Mouse (Mus musculus) thymus, adult 2 months (tissue): Measurements from ENCODE around the gene Sema4d. TPM values are rescaled to one million over a fixed set of nuclear protein-coding genes. Genes with fewer than 3 reads are reported as not detected.
"Not testable (repeated sequence)": the region's sequence is repeated elsewhere in the genome, so short reads cannot be mapped to it uniquely, and the experiment has no call there.

ENCODE experiments used
- DNase-seq: peaks from one replicate; pipeline ENCODE4 v3.0.0; 2021
- H3K27ac ChIP-seq: fragments of 200-500 bp; 2 replicates; pipeline ENCODE4 v1.5.1; 2012; ENCODE audit warnings: low read length, control low read depth; ENCODE audit not compliant: control insufficient read depth, insufficient read depth
- H3K27me3 ChIP-seq: fragments of 200-500 bp; 2 replicates; pipeline ENCODE4 v1.6.1; 2012; ENCODE audit warnings: mild to moderate bottlenecking, low read length, moderate library complexity, mixed read lengths; ENCODE audit not compliant: control insufficient read depth, insufficient read depth
- H3K36me3 ChIP-seq: fragments of 200-500 bp; 2 replicates; pipeline ENCODE4 v1.6.1; 2012; ENCODE audit warnings: mild to moderate bottlenecking, low read length, moderate library complexity; ENCODE audit not compliant: control insufficient read depth, insufficient read depth
- H3K4me1 ChIP-seq: fragments of 200-500 bp; replicated peaks from 2 replicates; pipeline ENCODE4 v1.6.1; 2012; ENCODE audit warnings: low read length; ENCODE audit not compliant: control insufficient read depth, insufficient read depth
- H3K4me3 ChIP-seq: fragments of 200-500 bp; 2 replicates; pipeline ENCODE4 v1.5.1; 2012; ENCODE audit warnings: mild to moderate bottlenecking, low read length, control low read depth, moderate library complexity; ENCODE audit not compliant: control insufficient read depth, insufficient read depth
- CTCF ChIP-seq: fragments of 200-500 bp; IDR thresholded peaks from 2 replicates; pipeline ENCODE4 v1.5.1; 2012; ENCODE audit warnings: mild to moderate bottlenecking, control low read depth, low read length, moderate library complexity, borderline replicate concordance; ENCODE audit not compliant: control insufficient read depth, poor library complexity, insufficient read depth; ENCODE audit errors: extremely low read depth
- POLR2A ChIP-seq: fragments of 200-500 bp; IDR thresholded peaks from 2 replicates; pipeline ENCODE4 v1.6.1; 2012; ENCODE audit warnings: mild to moderate bottlenecking, low read length, control low read depth, moderate library complexity; ENCODE audit not compliant: control insufficient read depth, poor library complexity, insufficient read depth; ENCODE audit errors: extremely low read depth
- WGBS: fragments of 180-500 bp; shearing (Covaris S2); methylation state at CpG from one replicate; pipeline ENCODE4 v1.1.7; 2018; 5-methylcytosine and 5-hydroxymethylcytosine counted together
- polyA plus RNA-seq: library from polyadenylated mRNA; depleted of rRNA; stranded (reverse); fragments of >200 nt; gene quantifications from 2 replicates; pipeline ENCODE4 v1.2.3, GENCODE M21; 2012

Sema4d gene
- polyA plus RNA-seq, 1 experiment: 156 TPM

GRCm38 (mm10) chr13:51677630-51678185 is 115.8 kb downstream of the Sema4d start:
- WGBS: 88% methylated on average over 7 of the region's 7 CpGs
- no peaks in the 10 kb centered on the region for H3K27me3 ChIP-seq
- H3K4me3 ChIP-seq: no peak overlapping the region
- DNase-seq: no peak
- TF ChIP-seq CTCF (no peak), POLR2A (no peak)
- no peaks in the 10 kb centered on the region for H3K4me1 ChIP-seq
- H3K36me3 ChIP-seq: peaks cover 72% of the 10 kb centered on the region
- H3K27ac ChIP-seq: no peak overlapping the region

GRCm38 (mm10) chr13:51677041-51677440 is 116.5 kb downstream of the Sema4d start:
- no peak overlapping the region for H3K27ac ChIP-seq
- H3K4me3 ChIP-seq: no peak overlapping the region
- TF ChIP-seq CTCF: no peak
- no peak for TF ChIP-seq POLR2A
- H3K27me3 ChIP-seq: no peaks in the 10 kb centered on the region
- DNase-seq: no peak
- peaks cover 66% of the 10 kb centered on the region for H3K36me3 ChIP-seq
- H3K4me1 ChIP-seq: no peaks in the 10 kb centered on the region
- 87% methylated on average over 12 of the region's 12 CpGs for WGBS

- H3K4me1 ChIP-seq: no peaks in the 10 kb centered on the region
- peaks cover 66% of the 10 kb centered on the region for H3K36me3 ChIP-seq
- no peak overlapping the region for H3K4me3 ChIP-seq
- TF ChIP-seq POLR2A (no peak), CTCF (no peak)
- WGBS: 85% methylated on average over 4 of the region's 4 CpGs
- no peak overlapping the region for H3K27ac ChIP-seq
- H3K27me3 ChIP-seq: no peaks in the 10 kb centered on the region
- no peak for DNase-seq
Measured at GRCm38 (mm10) chr13:51676641-51677040, 116.9 kb downstream of the Sema4d start.

GRCm38 (mm10) chr13:51668195-51668594 is 125.4 kb downstream of the Sema4d start:
- not testable (repeated sequence) for H3K27me3 ChIP-seq, H3K4me3 ChIP-seq, H3K4me1 ChIP-seq, DNase-seq, H3K27ac ChIP-seq
- 97% methylated on average over 12 of the region's 12 CpGs for WGBS
- peaks cover 60% of the 10 kb centered on the region for H3K36me3 ChIP-seq

GRCm38 (mm10) chr13:51663561-51663960 is 130.0 kb downstream of the Sema4d start:
- Histone ChIP-seq H3K27ac (no peak overlapping the region), H3K4me3 (no peak overlapping the region), H3K27me3 (no peaks in the 10 kb centered on the region), H3K36me3 (peaks cover 81% of the 10 kb centered on the region), H3K4me1 (no peaks in the 10 kb centered on the region)
- TF ChIP-seq CTCF (no peak), POLR2A (no peak)
- no peak for DNase-seq
- WGBS: 99% methylated on average over 2 of the region's 2 CpGs

GRCm38 (mm10) chr13:51659573-51659972 is 134.0 kb downstream of the Sema4d start:
- Histone ChIP-seq H3K4me3 (no peak overlapping the region), H3K36me3 (peaks cover 91% of the 10 kb centered on the region), H3K27ac (no peak overlapping the region), H3K4me1 (no peaks in the 10 kb centered on the region), H3K27me3 (no peaks in the 10 kb centered on the region)
- DNase-seq: no peak
- 98% methylated on average over 7 of the region's 7 CpGs for WGBS
- TF ChIP-seq POLR2A (no peak), CTCF (no peak)

- no peaks in the 10 kb centered on the region for H3K27me3 ChIP-seq
- DNase-seq: no peak
- WGBS: 70% methylated on average over 3 of the region's 3 CpGs
- H3K4me1 ChIP-seq: no peaks in the 10 kb centered on the region
- TF ChIP-seq CTCF (no peak), POLR2A (no peak)
- H3K36me3 ChIP-seq: peaks cover 86% of the 10 kb centered on the region
- H3K27ac ChIP-seq: no peak overlapping the region
- H3K4me3 ChIP-seq: no peak overlapping the region
Measured at GRCm38 (mm10) chr13:51658094-51658493, 135.5 kb downstream of the Sema4d start.
